Mouse (Mus musculus): ENCODE measurements around the gene Tmem247. TPM values are rescaled to one million over a fixed set of nuclear protein-coding genes. Genes with fewer than 3 reads are reported as not detected.
A peak's percentile ranks its signal among the peaks of the same experiment; 100 is the strongest.

The Tmem247 gene
- not detected in 2 replicates for polyA plus RNA-seq (2016; fragmentation: Nextera tagmentation; extraction: Ambion mirVana)

DNA sequence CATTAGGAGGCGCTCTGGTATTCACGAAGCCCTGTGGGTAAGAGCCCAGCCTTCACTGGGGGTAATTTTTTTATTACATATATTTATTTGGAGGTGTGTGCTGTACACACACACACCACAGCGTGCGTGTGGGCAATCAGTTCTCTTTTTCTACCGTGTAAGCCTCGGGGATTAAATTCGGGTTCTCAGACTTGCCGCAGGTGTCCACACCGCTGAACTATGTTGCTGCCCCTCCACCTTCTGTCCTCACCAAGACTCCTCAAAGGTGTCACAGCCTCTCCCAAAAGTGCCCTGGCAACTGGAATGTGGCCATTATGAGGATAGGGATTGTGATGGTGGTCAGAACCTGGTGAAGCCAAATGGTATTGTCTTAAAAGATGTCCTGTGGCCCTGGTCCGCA is at the start of gene Tmem247:
Tmem247 (plus strand) TSS at position 301 of the 400 bp plus-strand sequence.
- Histone ChIP-seq H3K27me3 (ENCODE audit: poor library complexity, severe bottlenecking) (no peaks in the 10 kb centered on the region), H3K9me3 (no peaks in the 10 kb centered on the region), H3K4me1 (no peaks in the 10 kb centered on the region), H3K27ac (no peak within 1 kb of the TSS), H3K36me3 (replicated peaks) (no peaks in the 10 kb centered on the region), H3K4me3 (no peak within 1 kb of the TSS)
- no peak for DNase-seq (ENCODE audit: extremely low spot score, low spot score)
- 90% methylated on average over 10 of the region's 10 CpGs for WGBS

DNA sequence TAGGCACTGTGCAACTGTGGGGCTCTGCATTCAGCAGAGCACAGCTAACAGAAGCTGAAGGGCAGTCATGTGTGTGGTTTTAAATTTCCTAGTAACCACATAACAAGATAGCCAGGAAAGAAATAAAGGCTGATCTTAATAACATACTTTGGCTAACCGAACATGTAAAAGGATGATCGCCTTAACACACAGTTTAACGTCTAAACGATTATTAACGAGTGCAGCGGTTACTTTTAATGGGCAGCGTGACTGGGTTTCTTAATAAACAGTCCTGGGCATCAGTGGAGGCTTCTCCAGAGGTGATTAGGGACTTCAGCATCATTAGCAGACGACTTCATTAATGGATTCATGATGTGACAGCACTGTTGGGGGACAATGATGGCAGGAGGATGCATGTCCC is 46.6 kb upstream of the Tmem247 start:
- WGBS = 79% methylated on average over 8 of the region's 8 CpGs
- H3K36me3 ChIP-seq (replicated peaks) = no peaks in the 10 kb centered on the region
- no peak overlapping the region for H3K27ac ChIP-seq
- DNase-seq (ENCODE audit: extremely low spot score, low spot score) = no peak
- H3K4me3 ChIP-seq = no peak overlapping the region
- peaks cover 19% of the 10 kb centered on the region for H3K4me1 ChIP-seq
- H3K27me3 ChIP-seq (ENCODE audit: poor library complexity, severe bottlenecking) = peaks cover 18% of the 10 kb centered on the region; the same call in 1 of the 2 replicates
- H3K9me3 ChIP-seq = no peaks in the 10 kb centered on the region

DNA sequence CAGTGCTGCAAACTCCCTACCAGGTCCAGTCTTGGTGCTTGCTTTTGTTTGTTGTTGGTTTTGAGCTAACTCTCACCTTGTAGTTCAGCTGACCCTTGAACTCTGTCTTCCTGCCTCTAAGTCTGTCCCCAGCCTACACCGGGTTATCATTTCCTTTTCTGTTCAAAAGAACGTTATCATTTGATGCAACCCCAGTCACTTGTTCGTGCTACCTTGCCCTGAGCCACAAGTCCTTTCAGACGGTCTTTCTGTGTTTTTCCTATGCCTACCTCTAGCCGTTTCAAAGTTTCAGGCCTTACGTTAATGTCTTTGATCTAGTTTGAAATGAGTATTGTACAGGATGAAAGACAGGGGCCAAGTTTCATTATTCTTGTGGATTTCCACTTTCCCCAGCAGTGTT is 44.5 kb upstream of the Tmem247 start:
- peaks cover 30% of the 10 kb centered on the region; the same call in 1 of the 2 replicates for H3K27me3 ChIP-seq (ENCODE audit: poor library complexity, severe bottlenecking)
- 79% methylated on average over 6 of the region's 6 CpGs for WGBS
- H3K9me3 ChIP-seq = no peaks in the 10 kb centered on the region
- no peak overlapping the region for H3K4me3 ChIP-seq
- no peak for DNase-seq (ENCODE audit: extremely low spot score, low spot score)
- H3K27ac ChIP-seq = no peak overlapping the region
- no peaks in the 10 kb centered on the region for H3K36me3 ChIP-seq (replicated peaks)
- peaks cover 19% of the 10 kb centered on the region for H3K4me1 ChIP-seq

DNA sequence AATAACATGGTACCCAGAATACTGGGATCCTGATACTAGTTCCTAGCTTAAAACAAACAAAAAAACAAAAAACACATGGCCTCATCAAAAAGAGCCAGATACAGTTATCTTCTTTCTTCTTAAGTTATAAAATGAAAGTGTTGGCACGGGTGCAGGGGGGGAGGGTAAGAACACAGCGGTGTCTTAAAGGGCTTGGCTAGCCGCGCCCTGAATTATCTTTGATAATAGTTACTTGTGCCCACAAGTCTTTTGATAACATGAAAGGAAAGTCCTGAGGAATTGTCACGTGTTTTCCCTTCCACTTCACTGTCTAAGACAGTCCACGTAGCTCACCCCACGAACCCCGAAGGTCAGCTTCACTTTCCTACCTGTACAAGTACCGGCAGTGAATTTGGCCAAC is 40.2 kb upstream of the Tmem247 start:
- DNase-seq (ENCODE audit: extremely low spot score, low spot score) = no peak
- Histone ChIP-seq H3K36me3 (replicated peaks) (no peaks in the 10 kb centered on the region), H3K27me3 (ENCODE audit: poor library complexity, severe bottlenecking) (peaks cover 31% of the 10 kb centered on the region; the same call in 1 of the 2 replicates), H3K9me3 (no peaks in the 10 kb centered on the region), H3K4me1 (peaks cover 28% of the 10 kb centered on the region), H3K27ac (no peak overlapping the region), H3K4me3 (no peak overlapping the region)
- 95% methylated on average over 9 of the region's 9 CpGs for WGBS

DNA sequence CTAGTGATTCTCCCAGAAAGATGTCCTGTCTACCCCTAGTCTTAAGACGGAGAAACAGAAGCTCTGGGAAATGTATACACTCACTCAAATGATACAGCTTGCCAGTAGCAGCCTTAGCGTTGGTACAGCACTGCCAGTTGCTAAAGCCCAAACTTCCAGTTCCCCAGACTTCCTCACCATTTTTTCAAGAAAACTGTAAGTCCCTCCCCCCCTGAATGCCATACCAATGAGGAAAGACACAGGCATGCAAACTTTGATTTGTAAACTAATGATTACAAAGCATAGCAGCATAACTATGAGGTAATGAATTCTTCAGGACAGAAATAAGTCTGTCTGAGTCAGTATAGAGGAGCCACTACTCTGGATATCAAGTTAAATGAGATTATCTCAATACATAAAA is 39.4 kb upstream of the Tmem247 start:
- Histone ChIP-seq H3K27ac (no peak overlapping the region), H3K9me3 (no peaks in the 10 kb centered on the region), H3K4me1 (peaks cover 20% of the 10 kb centered on the region), H3K27me3 (ENCODE audit: poor library complexity, severe bottlenecking) (peaks cover 32% of the 10 kb centered on the region; the same call in 1 of the 2 replicates), H3K4me3 (no peak overlapping the region), H3K36me3 (replicated peaks) (no peaks in the 10 kb centered on the region)
- no peak for DNase-seq (ENCODE audit: extremely low spot score, low spot score)
- WGBS = 86% methylated on average over 2 of the region's 2 CpGs

DNA sequence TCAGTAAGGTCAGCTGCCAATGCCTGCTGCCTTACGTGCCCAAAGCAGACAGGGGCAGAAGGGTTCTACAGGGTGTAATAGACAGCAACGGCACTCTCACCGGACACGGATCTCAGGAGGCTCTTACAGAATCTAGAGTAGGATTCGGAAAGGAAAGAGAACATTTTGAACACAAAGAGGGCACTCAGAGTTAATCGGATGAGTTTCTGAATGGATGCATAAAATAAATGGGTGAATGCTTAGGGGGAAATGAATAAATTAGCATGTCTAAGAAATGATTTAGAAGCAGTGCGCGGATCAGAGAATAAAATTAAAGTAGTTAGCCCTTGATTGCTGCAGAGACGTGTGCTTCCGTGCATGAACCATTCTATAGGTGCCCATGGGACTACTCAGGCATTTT is 37.1 kb upstream of the Tmem247 start:
- 82% methylated on average over 10 of the region's 10 CpGs for WGBS
- peak; percentile 10 for DNase-seq (ENCODE audit: extremely low spot score, low spot score)
- H3K27me3 ChIP-seq (ENCODE audit: poor library complexity, severe bottlenecking) = peaks cover 29% of the 10 kb centered on the region; the same call in 1 of the 2 replicates

DNA sequence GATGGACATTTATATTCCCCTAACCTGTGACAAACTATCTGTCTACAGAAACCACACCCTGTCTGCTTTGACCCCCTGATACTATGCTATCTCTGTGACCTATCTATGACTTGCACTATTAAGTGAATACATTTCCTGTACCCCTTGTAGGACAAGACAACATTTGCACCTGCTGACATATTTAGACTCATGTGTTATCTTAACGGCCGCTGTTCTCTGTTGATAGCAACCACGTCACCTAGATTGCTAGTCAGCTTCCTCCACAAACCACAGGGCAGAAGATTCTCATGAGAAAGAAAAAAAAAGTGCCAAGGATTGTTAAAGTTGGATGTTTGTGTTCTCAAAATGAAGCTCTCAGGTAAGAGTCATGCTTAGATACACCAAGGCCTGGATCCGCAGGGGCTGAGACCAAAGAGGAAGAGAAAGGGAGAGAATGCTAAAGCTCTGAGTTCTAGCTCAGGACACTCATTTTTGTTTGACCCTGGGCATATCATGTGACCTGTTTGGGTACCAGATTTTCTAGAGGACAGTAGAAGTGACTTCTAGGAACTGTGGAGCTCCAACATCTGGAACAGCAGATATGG is 36.6 kb upstream of the Tmem247 start:
- Histone ChIP-seq H3K27ac (no peak overlapping the region), H3K4me3 (no peak overlapping the region), H3K4me1 (peaks cover 19% of the 10 kb centered on the region), H3K9me3 (no peaks in the 10 kb centered on the region), H3K36me3 (replicated peaks) (no peaks in the 10 kb centered on the region), H3K27me3 (ENCODE audit: poor library complexity, severe bottlenecking) (peaks cover 24% of the 10 kb centered on the region; the same call in 1 of the 2 replicates)
- DNase-seq (ENCODE audit: extremely low spot score, low spot score) = no peak
- 91% methylated on average over 4 of the region's 4 CpGs for WGBS

More for the DNA sequence above, 37.1 kb upstream of the Tmem247 start:
- no peak overlapping the region for H3K4me3 ChIP-seq
- no peak overlapping the region for H3K27ac ChIP-seq
- H3K9me3 ChIP-seq = no peaks in the 10 kb centered on the region
- H3K4me1 ChIP-seq = peaks cover 19% of the 10 kb centered on the region
- no peaks in the 10 kb centered on the region for H3K36me3 ChIP-seq (replicated peaks)

DNA sequence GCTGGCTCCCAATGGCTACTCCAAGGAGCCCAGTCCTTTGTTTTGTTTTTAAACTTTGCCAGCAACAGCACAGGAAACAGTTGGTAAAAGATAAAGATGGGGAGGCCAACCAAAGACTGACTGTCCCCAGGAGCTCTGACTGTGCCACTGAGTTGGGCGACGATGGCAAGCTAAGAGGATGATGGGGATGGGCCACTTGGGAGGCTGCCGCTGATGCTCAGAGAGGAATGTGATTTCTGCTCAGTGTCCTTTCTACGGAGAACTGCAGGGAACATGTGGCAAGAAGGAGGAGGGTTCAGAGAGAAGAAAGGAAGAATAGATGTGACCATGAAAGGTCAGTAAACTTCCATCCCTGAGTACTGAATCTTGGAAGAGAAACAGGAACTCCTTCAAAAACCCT is 22.0 kb upstream of the Tmem247 start:
- no peak for DNase-seq (ENCODE audit: extremely low spot score, low spot score)
- Histone ChIP-seq H3K27ac (no peak overlapping the region), H3K36me3 (replicated peaks) (no peaks in the 10 kb centered on the region), H3K27me3 (ENCODE audit: poor library complexity, severe bottlenecking) (no peaks in the 10 kb centered on the region), H3K9me3 (no peaks in the 10 kb centered on the region), H3K4me3 (no peak overlapping the region), H3K4me1 (no peaks in the 10 kb centered on the region)
- 88% methylated on average over 4 of the region's 4 CpGs for WGBS

DNA sequence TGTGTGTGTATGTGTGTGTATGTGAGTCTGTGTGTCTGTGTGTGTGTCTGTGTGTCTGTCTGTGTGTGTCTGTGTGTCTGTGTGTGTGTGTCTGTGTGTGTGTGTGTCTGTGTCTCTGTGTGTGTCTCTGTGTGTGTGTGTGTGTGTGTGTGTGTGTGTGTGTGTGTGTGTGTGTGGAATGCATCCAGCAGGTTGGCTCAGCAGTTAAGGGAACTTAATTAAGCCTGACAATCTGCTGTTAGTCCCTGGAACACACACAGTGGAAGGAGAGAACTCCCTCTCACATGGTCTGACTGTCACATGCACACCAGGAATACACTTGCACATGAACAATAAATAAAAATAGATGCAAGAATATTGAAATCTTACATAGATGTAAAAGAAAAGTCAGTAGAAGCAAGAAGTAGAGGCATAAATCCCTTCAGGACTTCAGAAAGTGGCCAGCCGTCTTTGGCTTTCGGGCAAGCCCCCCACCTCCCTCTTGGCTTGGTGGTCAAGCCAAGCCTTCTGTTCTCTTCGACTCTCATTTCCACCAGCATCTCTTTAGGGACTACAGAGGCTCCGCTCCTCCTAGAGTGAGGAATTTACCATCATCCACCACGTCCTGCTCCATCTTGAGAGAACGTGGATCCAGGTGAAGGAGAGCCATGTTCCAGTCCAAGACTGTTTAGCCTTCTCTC is 19.5 kb upstream of the Tmem247 start:
- peak; percentile 6 for DNase-seq (ENCODE audit: extremely low spot score, low spot score)
- Histone ChIP-seq H3K27ac (no peak overlapping the region), H3K9me3 (no peaks in the 10 kb centered on the region), H3K36me3 (replicated peaks) (no peaks in the 10 kb centered on the region), H3K4me1 (no peaks in the 10 kb centered on the region), H3K4me3 (no peak overlapping the region), H3K27me3 (ENCODE audit: poor library complexity, severe bottlenecking) (no peaks in the 10 kb centered on the region)
- 92% methylated on average over 6 of the region's 6 CpGs for WGBS

DNA sequence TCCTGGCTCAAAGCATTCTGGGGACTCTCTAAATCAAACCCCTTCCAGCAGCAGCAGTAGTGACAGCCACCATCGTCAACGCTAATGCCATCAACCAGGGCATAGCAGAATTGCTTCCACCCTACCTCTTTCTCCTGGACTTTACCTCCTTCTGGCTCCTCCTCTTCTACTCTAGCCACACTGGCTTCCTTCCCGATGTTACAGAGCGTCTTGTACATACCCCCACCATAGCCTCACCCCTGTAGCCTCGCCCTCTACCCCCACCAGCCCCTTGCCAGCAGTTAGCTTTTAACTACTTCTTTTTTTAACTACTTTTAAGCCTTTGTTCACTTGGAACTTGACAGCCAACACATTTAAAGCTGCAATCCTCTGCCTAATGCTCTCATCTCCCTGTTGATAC is 17.3 kb upstream of the Tmem247 start:
- no peak overlapping the region for H3K27ac ChIP-seq
- peaks cover 7% of the 10 kb centered on the region; the same call in 1 of the 2 replicates for H3K27me3 ChIP-seq (ENCODE audit: poor library complexity, severe bottlenecking)
- WGBS = 93% methylated on average over 5 of the region's 5 CpGs
- H3K9me3 ChIP-seq = no peaks in the 10 kb centered on the region
- no peak overlapping the region for H3K4me3 ChIP-seq
- no peaks in the 10 kb centered on the region for H3K36me3 ChIP-seq (replicated peaks)
- no peak for DNase-seq (ENCODE audit: extremely low spot score, low spot score)
- peaks cover 13% of the 10 kb centered on the region for H3K4me1 ChIP-seq

DNA sequence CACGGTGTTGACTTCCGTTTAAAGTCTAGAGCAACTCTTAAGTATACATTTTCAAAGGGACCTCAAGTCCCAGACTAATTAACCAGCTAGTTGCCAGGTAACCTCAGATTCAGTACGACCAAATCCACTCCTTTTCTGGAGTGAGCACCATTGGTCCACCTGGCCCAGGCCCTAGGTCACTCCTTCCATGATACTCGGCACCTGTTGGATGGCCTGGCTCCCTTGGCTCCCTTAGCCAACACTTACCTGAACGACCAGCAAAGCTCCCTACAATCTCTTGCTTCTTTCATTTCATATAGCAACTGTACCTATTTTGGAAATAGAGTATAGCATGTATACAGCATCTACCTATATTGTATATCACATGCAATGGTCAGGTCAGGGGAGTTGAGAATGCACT is 16.6 kb upstream of the Tmem247 start:
- 80% methylated on average over 5 of the region's 5 CpGs for WGBS

DNA sequence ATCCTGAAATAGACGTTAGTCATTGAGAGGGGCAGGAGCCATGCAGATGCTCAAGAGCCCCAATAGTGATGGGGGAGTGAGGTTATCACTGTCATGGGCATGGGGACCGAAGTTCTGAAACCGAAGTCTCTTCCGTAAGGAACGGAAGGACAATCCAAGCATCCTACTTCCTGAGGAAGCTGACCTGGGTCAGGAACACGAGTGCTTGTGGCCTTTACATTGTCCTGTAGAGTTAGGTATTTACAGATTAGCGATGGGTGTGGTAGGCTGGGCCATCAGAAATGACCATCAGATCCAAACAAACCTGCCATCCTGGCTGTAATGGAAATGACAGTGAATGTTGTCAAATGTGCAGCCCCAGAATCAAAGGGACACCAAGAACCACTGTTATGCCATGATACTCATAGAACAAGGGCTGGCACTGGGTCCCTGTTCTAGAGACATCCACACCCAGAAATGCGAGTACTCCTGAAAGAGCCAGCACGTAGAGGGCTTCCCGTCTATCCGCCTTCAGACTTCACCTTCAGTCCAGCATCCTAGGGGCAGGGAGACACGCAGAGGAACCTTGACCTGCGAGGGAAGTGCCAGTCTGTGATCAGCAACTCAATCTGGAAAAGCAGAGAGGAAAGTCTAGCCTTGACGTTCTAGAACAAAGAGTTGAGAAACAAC is 14.6 kb upstream of the Tmem247 start:
- DNase-seq (ENCODE audit: extremely low spot score, low spot score) = peak; percentile 12
- Histone ChIP-seq H3K4me3 (no peak overlapping the region), H3K9me3 (no peaks in the 10 kb centered on the region)

More for the DNA sequence above, 16.6 kb upstream of the Tmem247 start:
- Histone ChIP-seq H3K36me3 (replicated peaks) (no peaks in the 10 kb centered on the region), H3K4me3 (no peak overlapping the region), H3K4me1 (peaks cover 21% of the 10 kb centered on the region), H3K9me3 (no peaks in the 10 kb centered on the region), H3K27ac (no peak overlapping the region), H3K27me3 (ENCODE audit: poor library complexity, severe bottlenecking) (peaks cover 7% of the 10 kb centered on the region; the same call in 1 of the 2 replicates)
- DNase-seq (ENCODE audit: extremely low spot score, low spot score) = no peak

DNA sequence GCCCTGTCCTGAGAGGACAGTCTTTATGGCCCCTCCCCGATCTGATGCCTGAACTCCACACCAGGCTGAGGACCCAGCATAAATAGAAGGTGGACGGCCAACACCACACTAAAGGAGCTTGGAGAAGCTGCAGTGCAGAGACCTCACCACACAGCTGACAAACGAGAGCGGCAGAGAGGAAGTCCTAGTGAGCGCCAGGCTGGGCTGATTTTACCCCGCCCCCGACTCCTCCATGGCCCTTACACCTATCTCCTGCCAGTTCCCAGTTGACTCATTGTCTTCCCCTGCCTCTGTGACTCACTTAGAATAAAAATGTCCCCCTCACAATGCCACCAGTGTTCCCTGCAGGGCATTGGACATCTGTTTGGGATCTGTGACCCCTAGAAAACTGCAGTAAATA is 13.6 kb upstream of the Tmem247 start:
- H3K27ac ChIP-seq = peak overlapping the region; percentile 31; the same call in 1 of the 2 replicates
- H3K4me3 ChIP-seq = no peak overlapping the region
- peak; percentile 13 for DNase-seq (ENCODE audit: extremely low spot score, low spot score)

More for the DNA sequence above, 14.6 kb upstream of the Tmem247 start:
- H3K27me3 ChIP-seq (ENCODE audit: poor library complexity, severe bottlenecking) = peaks cover 19% of the 10 kb centered on the region
- no peaks in the 10 kb centered on the region for H3K36me3 ChIP-seq (replicated peaks)
- 92% methylated on average over 14 of the region's 14 CpGs for WGBS
- peaks cover 25% of the 10 kb centered on the region for H3K4me1 ChIP-seq
- no peak overlapping the region for H3K27ac ChIP-seq

More for the DNA sequence above, 13.6 kb upstream of the Tmem247 start:
- Histone ChIP-seq H3K9me3 (no peaks in the 10 kb centered on the region), H3K36me3 (replicated peaks) (no peaks in the 10 kb centered on the region), H3K4me1 (peaks cover 25% of the 10 kb centered on the region), H3K27me3 (ENCODE audit: poor library complexity, severe bottlenecking) (peaks cover 29% of the 10 kb centered on the region)
- 63% methylated on average over 7 of the region's 7 CpGs for WGBS

All from forebrain, embryonic 10.5 days (tissue).